Mouse (Mus musculus) kidney, adult 2 months (tissue): Measurements from ENCODE around the gene Vasn.

Experiments used
- CTCF ChIP-seq: fragments of 200-500 bp; conservative IDR thresholded peaks from 2 replicates; pipeline ENCODE4 v1.5.1; 2011; ENCODE audit warnings: low read depth, mild to moderate bottlenecking, control low read depth, low read length, moderate library complexity, mixed read lengths; ENCODE audit not compliant: insufficient read depth, insufficient read length
- POLR2A ChIP-seq: fragments of 200-500 bp; IDR thresholded peaks from one replicate; pipeline ENCODE4 v1.6.1; 2011; ENCODE audit warnings: low read depth, low read length, control low read depth

DNA sequence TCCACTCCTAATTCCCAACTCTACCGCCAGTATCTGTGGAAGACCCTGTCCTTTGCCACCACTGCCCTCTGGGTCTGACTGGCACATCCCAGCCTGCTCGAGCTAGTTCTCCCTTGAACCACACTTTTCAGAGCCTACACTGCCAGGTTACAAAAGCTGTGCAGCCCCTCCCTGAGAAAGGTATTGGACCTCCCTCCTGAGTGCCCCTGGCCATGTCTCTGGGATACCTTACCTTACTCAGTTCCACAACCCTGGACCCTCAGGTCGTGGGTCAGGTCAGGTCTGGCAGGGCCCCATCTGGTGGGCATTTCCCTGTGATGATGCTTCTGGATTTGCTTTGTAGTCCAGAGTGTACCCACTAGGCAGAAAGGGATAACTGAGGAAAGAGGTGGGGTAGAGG is 40.1 kb upstream of the Vasn start:
- TF ChIP-seq POLR2A (no peak), CTCF (no peak)
